Mouse (Mus musculus) spleen, adult 2 months (tissue): ENCODE results near the gene Sh3d19.

Experiments used
- CTCF ChIP-seq: fragments of 200-500 bp; IDR thresholded peaks from 2 replicates; pipeline ENCODE4 v1.5.1; 2011; ENCODE audit warnings: mild to moderate bottlenecking, inconsistent platforms; ENCODE audit not compliant: insufficient read depth, insufficient read length, insufficient replicate concordance; ENCODE audit errors: extremely low read depth
- POLR2A ChIP-seq: fragments of 200-500 bp; IDR thresholded peaks from 2 replicates; pipeline ENCODE4 v1.6.1; 2011; ENCODE audit warnings: low read depth, low read length, inconsistent platforms

DNA sequence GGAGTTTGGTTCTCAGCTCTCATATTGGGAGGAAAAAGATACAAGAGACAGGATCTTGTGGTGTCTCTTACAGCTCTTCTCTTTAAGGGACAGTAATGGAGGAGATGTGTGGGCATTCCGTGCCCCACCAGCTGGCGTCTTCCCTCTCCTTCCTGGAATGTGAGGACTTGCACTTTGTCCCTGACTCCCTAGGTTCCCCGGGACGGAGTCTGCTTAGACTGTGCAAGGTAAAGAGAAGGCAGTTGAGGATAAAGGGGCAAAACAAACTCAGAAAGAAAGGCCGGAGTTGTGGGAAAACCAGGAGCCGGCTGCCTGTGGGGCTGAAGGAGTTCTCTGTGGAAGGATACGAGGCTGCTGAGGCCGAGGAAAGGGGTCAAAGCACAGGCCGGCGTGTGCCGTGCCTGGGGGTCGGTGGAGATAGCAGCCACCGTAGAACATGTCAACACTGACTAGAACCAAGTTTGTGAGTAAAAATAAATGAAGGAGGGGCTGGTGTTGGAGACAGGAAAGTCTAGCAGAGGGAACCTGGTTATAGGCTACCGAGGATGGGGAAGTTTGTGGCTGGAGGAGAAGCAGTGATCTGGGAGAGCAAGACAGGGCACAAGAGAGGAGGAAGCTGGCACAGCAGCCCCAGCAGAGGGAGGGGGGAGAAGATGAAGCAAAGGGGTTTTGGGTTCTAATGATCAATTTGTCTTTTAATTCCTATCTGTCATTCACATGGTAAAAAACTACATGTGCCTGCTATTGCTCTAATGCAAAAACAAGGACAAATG, 105.8 kb downstream of the Sh3d19 start:
- TF ChIP-seq CTCF (no peak), POLR2A (no peak)
